Mouse (Mus musculus) layer of hippocampus, postnatal 36 days (tissue): ENCODE measurements around the gene Gm16181. TPM values are rescaled to one million over a fixed set of nuclear protein-coding genes. Genes with fewer than 3 reads are reported as not detected.

ENCODE experiments used
- microRNA-seq, 2 experiments: library from miRNA; unstranded; fragments of <30 nt; microRNA quantifications; one replicate each; pipeline ENCODE4 v1.2.0; 2021
- total RNA-seq, 2 experiments: library from RNA; stranded (reverse); gene quantifications; 2 replicates each; pipeline ENCODE4 v1.2.3; 2021

Gm16181 gene
- total RNA-seq, 2 experiments from 2014 or later: not detected

Small RNA genes within 50 kb of the gene (microRNA-seq; reads per million reads assigned to microRNA genes)
- gene Mir6973a (0 reads per million in 2 experiments), gene Mir6974 (0.63 to 0.90 reads per million in 2 experiments), gene Mir6975 (0 to 0.42 reads per million in 2 experiments), gene Mir8094 (0 reads per million in 2 experiments)

Other genes with a start within 250 kb of the Gm16181 start
- 10 to 100 TPM; 19.1 to 26.6 TPM for gene Hspa1a, start 248.7 kb upstream of the Gm16181 start, total RNA-seq
- gene Hspa1l, start 248.1 kb upstream of the Gm16181 start, total RNA-seq: under 1 TPM; 0.42 to 0.48 TPM
- 10 to 100 TPM; 17.3 to 19.1 TPM for gene Lsm2, start 239.0 kb upstream of the Gm16181 start, total RNA-seq
- gene Vars, start 219.8 kb upstream of the Gm16181 start, total RNA-seq: 10 to 100 TPM; 45.1 to 50.1 TPM
- under 1 TPM; 0.22 to 0.33 TPM for gene Vwa7, start 204.3 kb upstream of the Gm16181 start, total RNA-seq
- gene Sapcd1, start 192.8 kb upstream of the Gm16181 start, total RNA-seq: under 1 TPM; 0.62 to 0.94 TPM
- under 1 TPM; 0.62 to 0.73 TPM for gene Msh5, start 174.1 kb upstream of the Gm16181 start, total RNA-seq
- gene Clic1, start 170.9 kb upstream of the Gm16181 start, total RNA-seq: 10 to 100 TPM in 1 of 2 experiments, 1 to 10 TPM in 1; 6.7 to 11.5 TPM
- gene Ddah2, start 161.8 kb upstream of the Gm16181 start, total RNA-seq: 10 to 100 TPM; 16.0 to 18.0 TPM
- gene Ly6g6c, start 155.4 kb upstream of the Gm16181 start, total RNA-seq: not detected
- not detected for gene Mpig6b, start 154.7 kb upstream of the Gm16181 start, total RNA-seq
- 1 to 10 TPM; 3.6 to 5.4 TPM for gene Ly6g6e, start 143.9 kb upstream of the Gm16181 start, total RNA-seq
- gene Ly6g6d, start 142.8 kb upstream of the Gm16181 start, total RNA-seq: 1 to 10 TPM in 1 of 2 experiments, under 1 TPM in 1; 0.99 to 2.1 TPM
- gene Ly6g6f, start 135.2 kb upstream of the Gm16181 start, total RNA-seq: not detected
- gene Abhd16a, start 131.6 kb upstream of the Gm16181 start, total RNA-seq: 100 to 1,000 TPM; 101 to 102 TPM
- not detected for gene Ly6g5c, start 112.6 kb upstream of the Gm16181 start, total RNA-seq
- gene Ly6g5b, start 105.4 kb upstream of the Gm16181 start, total RNA-seq: under 1 TPM in 1 of 2 experiments, not detected in 1; 0.70 TPM
- gene Gpank1, start 99.4 kb upstream of the Gm16181 start, total RNA-seq: 10 to 100 TPM; 13.0 to 15.2 TPM
- 100 to 1,000 TPM; 169 to 176 TPM for gene Csnk2b, start 98.8 kb upstream of the Gm16181 start, total RNA-seq
- 10 to 100 TPM; 25.6 to 29.3 TPM for gene D17H6S53E, start 94.5 kb upstream of the Gm16181 start, total RNA-seq
- gene Apom, start 88.8 kb upstream of the Gm16181 start, total RNA-seq: not detected
- 100 to 1,000 TPM; 304 to 319 TPM for gene Bag6, start 85.7 kb upstream of the Gm16181 start, total RNA-seq
- 100 to 1,000 TPM; 315 to 340 TPM for gene Prrc2a, start 55.9 kb upstream of the Gm16181 start, total RNA-seq
- gene Aif1, start 44.8 kb upstream of the Gm16181 start, total RNA-seq: 10 to 100 TPM; 10.1 to 10.9 TPM
- 1 to 10 TPM; 7.1 to 7.7 TPM for gene Lst1, start 32.4 kb upstream of the Gm16181 start, total RNA-seq
- under 1 TPM in 1 of 2 experiments, not detected in 1; 0.30 TPM for gene Ltb, start 26.4 kb upstream of the Gm16181 start, total RNA-seq
- not detected for gene Tnf, start 18.8 kb upstream of the Gm16181 start, total RNA-seq
- under 1 TPM; 0.28 to 0.42 TPM for gene Lta, start 15.5 kb upstream of the Gm16181 start, total RNA-seq
- gene Atp6v1g2, start 12.8 kb downstream of the Gm16181 start, total RNA-seq: 100 to 1,000 TPM; 602 to 647 TPM
- gene Nfkbil1, start 15.0 kb downstream of the Gm16181 start, total RNA-seq: 10 to 100 TPM; 13.3 to 13.6 TPM
- gene Ddx39b, start 20.9 kb downstream of the Gm16181 start, total RNA-seq: 100 to 1,000 TPM; 220 to 232 TPM
- 10 to 100 TPM; 13.4 to 18.0 TPM for gene H2-D1, start 41.9 kb downstream of the Gm16181 start, total RNA-seq
- under 1 TPM in 1 of 2 experiments, not detected in 1; 0.20 TPM for gene H2-Q1, start 99.6 kb downstream of the Gm16181 start, total RNA-seq
- under 1 TPM in 1 of 2 experiments, not detected in 1; 0.37 TPM for gene H2-Q2, start 121.4 kb downstream of the Gm16181 start, total RNA-seq
- gene H2-Q4, start 158.8 kb downstream of the Gm16181 start, total RNA-seq: 1 to 10 TPM; 1.3 to 2.5 TPM
- gene H2-Q6, start 204.0 kb downstream of the Gm16181 start, total RNA-seq: not detected
- gene H2-Q7, start 218.3 kb downstream of the Gm16181 start, total RNA-seq: under 1 TPM; 0.65 to 0.88 TPM
- under 1 TPM in 1 of 2 experiments, not detected in 1; 0.15 TPM for gene H2-Q10, start 249.3 kb downstream of the Gm16181 start, total RNA-seq